Mouse (Mus musculus) hindbrain, embryonic 12.5 days (tissue): Measurements from ENCODE around the gene Rab21. TPM values are rescaled to one million over a fixed set of nuclear protein-coding genes. Genes with fewer than 3 reads are reported as not detected.

Experiments used
- polyA plus RNA-seq: library from polyadenylated mRNA; unstranded; fragments of >200 nt; fragmentation: Nextera tagmentation; extraction: Ambion mirVana; gene quantifications from 2 replicates; pipeline ENCODE4 v1.2.1, GENCODE M21; 2016

Rab21 gene
- polyA plus RNA-seq, 1 experiment from 2014 or later: 6.8 TPM

Other genes with a start within 250 kb of the Rab21 start
- 2.8 and 3.8 TPM in 2 replicates for gene Tph2, start 130.6 kb downstream of the Rab21 start, polyA plus RNA-seq
- 41.7 and 46.3 TPM in 2 replicates for gene Tbc1d15, start 64.1 kb downstream of the Rab21 start, polyA plus RNA-seq
- 41.9 and 44.6 TPM in 2 replicates for gene Tmem19, start 46.9 kb upstream of the Rab21 start, polyA plus RNA-seq
- 34.2 and 38.5 TPM in 2 replicates for gene Thap2, start 68.8 kb upstream of the Rab21 start, polyA plus RNA-seq
- 26.3 and 28.2 TPM in 2 replicates for gene Zfc3h1, start 69.4 kb upstream of the Rab21 start, polyA plus RNA-seq